Mouse (Mus musculus): ENCODE measurements at regions not wholly inside any gene's neighbourhood (a gene's known extent, or its start where the extent isn't known, plus 50 kb on each side); places are given as distances from the start of the nearest gene placed in this dataset.

DNA sequence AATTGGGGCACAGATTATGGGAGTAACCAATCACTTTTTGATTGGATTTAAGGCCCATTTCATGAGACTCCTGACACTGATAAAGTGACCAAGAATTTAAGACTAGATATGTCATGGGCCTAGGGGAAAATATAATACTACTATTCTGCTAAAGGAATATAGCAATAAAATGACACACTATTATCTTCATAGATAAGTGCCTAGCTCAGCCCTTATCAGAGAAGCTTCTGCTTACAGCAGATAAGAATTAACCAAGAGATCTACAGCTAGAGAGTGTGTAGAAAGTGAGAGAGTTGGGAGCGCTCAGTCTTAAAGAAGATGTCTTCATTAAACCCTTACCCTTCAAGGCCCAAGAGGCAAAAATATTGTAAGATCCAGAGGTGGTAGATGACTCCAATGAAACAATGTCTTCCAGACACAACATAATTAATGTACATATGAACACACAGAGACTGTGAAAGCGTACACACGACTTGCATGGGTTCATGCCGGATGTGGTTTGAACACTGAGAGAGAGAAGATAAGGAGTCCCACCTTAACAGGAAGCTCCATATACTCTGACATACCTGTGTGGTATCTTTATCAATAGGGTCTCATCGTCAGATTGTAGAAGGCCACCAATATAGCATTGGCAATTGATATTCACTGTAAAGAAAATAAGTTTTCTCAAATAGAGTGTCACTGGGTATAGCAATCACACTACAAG lies 252.1 kb downstream of the Gsdmc2 start:
- Histone ChIP-seq H3K27me3 (ENCODE audit: control insufficient read depth, insufficient read depth, low read length) (no peaks in the 10 kb centered on the region), H3K36me3 (ENCODE audit: control insufficient read depth, insufficient read depth, low read length) (no peaks in the 10 kb centered on the region), H3K27ac (ENCODE audit: control insufficient read depth, insufficient read depth, low read length) (no peak overlapping the region), H3K4me3 (ENCODE audit: control insufficient read depth, insufficient read depth, low read length) (no peak overlapping the region), H3K4me1 (replicated peaks; ENCODE audit: control insufficient read depth, insufficient read depth, low read length) (no peaks in the 10 kb centered on the region)
- 91% methylated on average over 5 of the region's 5 CpGs for WGBS
- no peak for DNase-seq
- no peak for TF ChIP-seq POLR2A (IDR thresholded peaks at IDR 0.05; ENCODE audit: control insufficient read depth, extremely low read depth, insufficient read depth, low read length, poor library complexity)
- no peak for TF ChIP-seq CTCF (IDR thresholded peaks at IDR 0.05; ENCODE audit: borderline replicate concordance, control insufficient read depth, extremely low read depth, insufficient read depth, low read length, poor library complexity)

GRCm38 (mm10) chr15:63559293-63559692 lies 285.7 kb downstream of the Gsdmc2 start:
- H3K4me1 ChIP-seq (replicated peaks; ENCODE audit: control insufficient read depth, insufficient read depth, low read length) = peaks cover 2% of the 10 kb centered on the region; the same call in 1 of the 2 replicates
- no peaks in the 10 kb centered on the region for H3K27me3 ChIP-seq (ENCODE audit: control insufficient read depth, insufficient read depth, low read length)
- no peak overlapping the region for H3K4me3 ChIP-seq (ENCODE audit: control insufficient read depth, insufficient read depth, low read length)
- WGBS = 57% methylated on average over 2 of the region's 2 CpGs
- DNase-seq = peak; percentile 3
- H3K36me3 ChIP-seq (ENCODE audit: control insufficient read depth, insufficient read depth, low read length) = no peaks in the 10 kb centered on the region
- no peak overlapping the region for H3K27ac ChIP-seq (ENCODE audit: control insufficient read depth, insufficient read depth, low read length)
- TF ChIP-seq POLR2A (IDR thresholded peaks at IDR 0.05; ENCODE audit: control insufficient read depth, extremely low read depth, insufficient read depth, low read length, poor library complexity) (no peak), CTCF (IDR thresholded peaks at IDR 0.05; ENCODE audit: borderline replicate concordance, control insufficient read depth, extremely low read depth, insufficient read depth, low read length, poor library complexity) (no peak)

GRCm38 (mm10) chr15:63558691-63559090 lies 286.3 kb downstream of the Gsdmc2 start:
- no peak for TF ChIP-seq CTCF (IDR thresholded peaks at IDR 0.05; ENCODE audit: borderline replicate concordance, control insufficient read depth, extremely low read depth, insufficient read depth, low read length, poor library complexity)
- no peak for TF ChIP-seq POLR2A (IDR thresholded peaks at IDR 0.05; ENCODE audit: control insufficient read depth, extremely low read depth, insufficient read depth, low read length, poor library complexity)
- H3K36me3 ChIP-seq (ENCODE audit: control insufficient read depth, insufficient read depth, low read length) = no peaks in the 10 kb centered on the region
- no peak overlapping the region for H3K4me3 ChIP-seq (ENCODE audit: control insufficient read depth, insufficient read depth, low read length)
- H3K27me3 ChIP-seq (ENCODE audit: control insufficient read depth, insufficient read depth, low read length) = no peaks in the 10 kb centered on the region
- no peak for DNase-seq
- H3K4me1 ChIP-seq (replicated peaks; ENCODE audit: control insufficient read depth, insufficient read depth, low read length) = peaks cover 2% of the 10 kb centered on the region; the same call in 1 of the 2 replicates
- no peak overlapping the region for H3K27ac ChIP-seq (ENCODE audit: control insufficient read depth, insufficient read depth, low read length)
- WGBS = 98% methylated on average over 1 of the region's 1 CpGs

- H3K36me3 ChIP-seq (ENCODE audit: control insufficient read depth, insufficient read depth, low read length) = no peaks in the 10 kb centered on the region
- no peaks in the 10 kb centered on the region for H3K27me3 ChIP-seq (ENCODE audit: control insufficient read depth, insufficient read depth, low read length)
- no peak overlapping the region for H3K27ac ChIP-seq (ENCODE audit: control insufficient read depth, insufficient read depth, low read length)
- H3K4me3 ChIP-seq (ENCODE audit: control insufficient read depth, insufficient read depth, low read length) = no peak overlapping the region
- WGBS = 96% methylated on average over 3 of the region's 3 CpGs
- H3K4me1 ChIP-seq (replicated peaks; ENCODE audit: control insufficient read depth, insufficient read depth, low read length) = peaks cover 2% of the 10 kb centered on the region; the same call in 1 of the 2 replicates
- TF ChIP-seq POLR2A (IDR thresholded peaks at IDR 0.05; ENCODE audit: control insufficient read depth, extremely low read depth, insufficient read depth, low read length, poor library complexity) = no peak
- no peak for DNase-seq
Observed at GRCm38 (mm10) chr15:63557816-63558215, 287.2 kb downstream of the Gsdmc2 start.

DNA sequence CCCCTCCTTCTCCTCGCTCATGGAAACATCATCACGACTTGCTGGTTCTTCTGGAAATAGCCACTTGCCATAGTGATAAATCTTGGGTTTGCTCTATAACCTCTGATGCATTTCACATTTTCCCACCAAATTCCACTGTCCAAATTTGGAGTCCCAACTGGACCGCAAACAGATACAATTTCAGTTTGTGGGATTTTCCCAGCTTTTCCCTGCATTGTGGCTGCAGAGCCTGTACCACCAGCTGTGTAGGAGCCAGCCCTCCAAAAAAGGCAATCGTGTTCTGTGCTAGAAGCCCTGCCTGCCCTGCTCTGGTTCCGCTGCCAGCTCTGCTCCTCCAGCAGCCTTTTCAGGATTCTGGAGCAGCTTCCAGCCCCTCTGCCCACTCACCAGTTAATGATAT lies 291.4 kb downstream of the Gsdmc2 start:
- DNase-seq = no peak
- no peaks in the 10 kb centered on the region for H3K36me3 ChIP-seq (ENCODE audit: control insufficient read depth, insufficient read depth, low read length)
- TF ChIP-seq POLR2A (IDR thresholded peaks at IDR 0.05; ENCODE audit: control insufficient read depth, extremely low read depth, insufficient read depth, low read length, poor library complexity) (no peak), CTCF (IDR thresholded peaks at IDR 0.05; ENCODE audit: borderline replicate concordance, control insufficient read depth, extremely low read depth, insufficient read depth, low read length, poor library complexity) (no peak)
- H3K4me3 ChIP-seq (ENCODE audit: control insufficient read depth, insufficient read depth, low read length) = no peak overlapping the region
- 93% methylated on average over 5 of the region's 5 CpGs for WGBS
- no peaks in the 10 kb centered on the region for H3K27me3 ChIP-seq (ENCODE audit: control insufficient read depth, insufficient read depth, low read length)
- no peak overlapping the region for H3K27ac ChIP-seq (ENCODE audit: control insufficient read depth, insufficient read depth, low read length)
- H3K4me1 ChIP-seq (replicated peaks; ENCODE audit: control insufficient read depth, insufficient read depth, low read length) = peaks cover 2% of the 10 kb centered on the region; the same call in 1 of the 2 replicates

- H3K27ac ChIP-seq (ENCODE audit: control insufficient read depth, insufficient read depth, low read length) = no peak overlapping the region
- no peaks in the 10 kb centered on the region for H3K36me3 ChIP-seq (ENCODE audit: control insufficient read depth, insufficient read depth, low read length)
- 96% methylated on average over 12 of the region's 12 CpGs for WGBS
- no peaks in the 10 kb centered on the region for H3K27me3 ChIP-seq (ENCODE audit: control insufficient read depth, insufficient read depth, low read length)
- no peak for DNase-seq
- TF ChIP-seq POLR2A (IDR thresholded peaks at IDR 0.05; ENCODE audit: control insufficient read depth, extremely low read depth, insufficient read depth, low read length, poor library complexity) = no peak
- TF ChIP-seq CTCF (IDR thresholded peaks at IDR 0.05; ENCODE audit: borderline replicate concordance, control insufficient read depth, extremely low read depth, insufficient read depth, low read length, poor library complexity) = no peak
- H3K4me3 ChIP-seq (ENCODE audit: control insufficient read depth, insufficient read depth, low read length) = no peak overlapping the region
- H3K4me1 ChIP-seq (replicated peaks; ENCODE audit: control insufficient read depth, insufficient read depth, low read length) = no peaks in the 10 kb centered on the region
Observed at GRCm38 (mm10) chr15:63532337-63533055, 312.5 kb downstream of the Gsdmc2 start.
